Mouse (Mus musculus): Measurements from ENCODE around the gene Mrpl23.

GRCm38 (mm10) chr7:142496800-142497199 is 35.7 kb upstream of the Mrpl23 start:
- TF ChIP-seq CTCF (IDR thresholded peaks at IDR 0.05; ENCODE audit: control insufficient read depth, insufficient read depth, insufficient read length) (peak; percentile 16), MYOD1 (IDR thresholded peaks at IDR 0.05; ENCODE audit: control insufficient read depth, insufficient read length, low read depth) (no peak), MAX (IDR thresholded peaks at IDR 0.05) (no peak), CEBPB (IDR thresholded peaks at IDR 0.05; ENCODE audit: low read depth) (no peak), USF1 (IDR thresholded peaks at IDR 0.05; ENCODE audit: low read depth) (no peak), MYOG (IDR thresholded peaks at IDR 0.05; ENCODE audit: control insufficient read depth, extremely low read depth, insufficient read length) (no peak)
